Mouse (Mus musculus): ENCODE data around the gene Gm4450. TPM values are rescaled to one million over a fixed set of nuclear protein-coding genes. Genes with fewer than 3 reads are reported as not detected.
"Not testable (repeated sequence)": the region's sequence is repeated elsewhere in the genome, so short reads cannot be mapped to it uniquely, and the experiment has no call there.

The Gm4450 gene
- polyA plus RNA-seq, 1 experiment from 2014 or later: not detected

DNA sequence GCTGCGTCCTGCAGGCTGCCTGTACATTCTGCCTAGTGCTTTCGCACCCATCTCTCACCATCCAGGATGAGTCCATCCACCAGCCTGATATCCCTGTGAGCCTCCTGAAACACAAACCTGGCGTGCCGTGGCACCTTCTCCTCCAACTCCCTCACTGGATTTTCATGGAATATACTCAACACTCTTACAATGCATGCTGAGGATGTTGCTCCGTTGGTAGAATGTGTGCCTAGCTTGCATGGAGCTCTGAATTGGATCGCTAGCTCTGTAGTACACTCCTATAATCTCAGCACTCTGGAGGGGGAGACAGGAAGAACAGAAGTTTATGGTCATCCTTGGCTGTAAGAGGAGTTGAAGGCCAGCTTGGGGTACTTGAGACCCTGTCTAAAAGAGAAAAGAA, 51.0 kb downstream of the Gm4450 start:
- WGBS (ENCODE audit: missing documents): no CpG with 5 or more reads among the region's 6 CpGs
- H3K27ac ChIP-seq; H3K36me3 ChIP-seq (ENCODE audit: inconsistent target): not testable (repeated sequence)

DNA sequence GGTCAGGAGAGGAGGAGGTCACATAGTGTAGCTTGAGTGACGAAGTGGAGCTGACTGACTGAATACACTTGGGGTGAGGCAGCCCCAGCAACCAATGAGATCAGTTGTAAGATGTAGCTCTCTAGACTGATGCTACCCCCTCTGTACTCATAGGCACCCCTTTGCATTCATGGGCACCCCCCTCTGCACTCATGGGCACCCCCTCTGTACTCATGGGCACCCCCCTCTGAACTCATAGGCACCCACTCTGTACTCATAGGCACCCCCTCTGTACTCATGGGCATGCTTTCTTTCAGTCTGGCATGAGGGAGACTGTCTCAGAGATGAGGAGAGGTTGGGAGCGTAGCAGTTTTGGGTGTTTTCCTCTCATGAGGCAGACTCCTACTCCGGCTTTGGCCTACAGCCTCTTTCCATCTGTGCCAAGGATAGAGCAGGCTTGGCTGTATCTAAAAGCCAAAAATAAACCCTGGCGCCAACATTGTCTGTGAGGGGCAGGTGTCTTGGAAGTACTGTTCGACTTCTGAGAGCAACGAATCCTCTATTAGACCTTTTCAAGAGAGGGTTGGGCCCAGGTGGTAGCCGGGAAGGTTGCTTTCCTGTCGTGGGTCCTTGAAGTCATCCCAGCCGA, 52.5 kb downstream of the Gm4450 start:
- WGBS (ENCODE audit: missing documents): 85% methylated on average over 5 of the region's 9 CpGs
- H3K36me3 ChIP-seq (ENCODE audit: inconsistent target); H3K79me2 ChIP-seq (ENCODE audit: inconsistent target); H3K27ac ChIP-seq; H3K4me3 ChIP-seq (ENCODE audit: inconsistent target): not testable (repeated sequence)

More for the DNA sequence above, 51.0 kb downstream of the Gm4450 start:
- H3K4me3 ChIP-seq (ENCODE audit: inconsistent target); H3K79me2 ChIP-seq (ENCODE audit: inconsistent target): not testable (repeated sequence)

Other genes starting within 250 kb of the Gm4450 start
- gene Reg4, start 235.0 kb downstream of the Gm4450 start, polyA plus RNA-seq (2018): not detected in 3 replicates
- gene Hmgcs2, start 176.7 kb downstream of the Gm4450 start, polyA plus RNA-seq (2018): not detected in 3 replicates
- gene Phgdh, start 117.1 kb downstream of the Gm4450 start, polyA plus RNA-seq (2018): 0.63 to 1.6 TPM (median 1.0 TPM) in 3 replicates
- 0.20 to 1.1 TPM (median 0.27 TPM) in 3 replicates for gene Zfp697, start 74.7 kb downstream of the Gm4450 start, polyA plus RNA-seq (2018)
- gene Hsd3b4, start 53.4 kb upstream of the Gm4450 start, polyA plus RNA-seq (2018): not detected in 3 replicates
- not detected in 3 replicates for gene Gm10681, start 131.7 kb upstream of the Gm4450 start, polyA plus RNA-seq (2018)
- not detected in 3 replicates for gene Hsd3b5, start 173.1 kb upstream of the Gm4450 start, polyA plus RNA-seq (2018)

Data from macrophage (primary cell).